Mouse (Mus musculus) kidney, postnatal 10 days (tissue): ENCODE data around the gene Gnai1.
"Not testable (repeated sequence)": the region's sequence is repeated elsewhere in the genome, so short reads cannot be mapped to it uniquely, and the experiment has no call there.

Experiments used
- DNase-seq: peaks from one replicate; pipeline ENCODE4 v3.0.0; 2021; ENCODE audit warnings: mixed read lengths

The Gnai1 gene

DNA sequence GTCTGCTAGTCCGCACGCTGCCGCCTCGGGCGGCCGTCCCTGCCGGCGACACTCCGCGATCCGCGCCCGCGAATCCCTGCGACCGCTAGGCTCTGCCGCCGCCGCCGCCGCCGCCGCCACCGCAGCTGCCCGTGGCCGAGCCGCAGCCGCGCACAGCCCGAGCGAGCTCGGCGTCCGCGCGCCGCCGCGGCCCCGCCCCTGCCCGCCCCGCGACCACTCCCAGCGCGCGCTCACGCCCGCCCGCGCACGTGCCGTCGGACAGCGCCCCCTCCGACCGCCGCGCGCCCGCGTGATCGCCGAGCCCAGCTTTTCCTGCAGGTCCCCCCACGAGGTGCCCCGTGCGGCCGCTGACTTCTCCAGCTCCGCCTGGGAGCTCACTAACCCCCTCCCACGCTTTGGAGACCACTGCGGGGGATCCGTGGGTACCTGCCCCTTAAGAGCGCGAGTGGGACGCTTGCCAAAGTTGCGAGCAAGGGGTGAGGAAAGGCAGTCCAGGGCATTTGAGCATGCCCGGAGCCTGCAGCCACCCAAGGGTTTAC lies at the start of gene Gnai1:
TSS of gene Gnai1 (minus strand) at position 75 of the 539 bp plus-strand sequence.
- peak; percentile 89 for DNase-seq

DNA sequence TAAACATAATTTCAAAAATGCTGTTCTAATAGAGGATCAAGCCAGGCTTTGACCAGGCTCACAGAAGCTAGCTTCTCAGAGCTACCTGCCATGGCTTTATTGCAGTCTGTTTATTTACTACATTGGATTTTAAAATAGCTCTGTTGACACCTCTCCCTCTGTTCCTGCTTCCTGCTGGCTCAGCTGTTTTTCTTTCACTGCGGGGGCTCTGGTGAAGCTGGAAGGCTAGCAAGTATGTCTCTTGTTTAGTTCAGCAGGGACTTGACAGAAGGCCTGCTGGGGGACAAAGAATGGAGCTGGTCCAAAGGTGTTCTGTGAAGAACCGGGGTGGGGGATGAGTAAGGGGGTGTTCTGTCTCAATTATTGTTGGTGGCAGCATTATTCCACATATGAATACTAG lies 7.7 kb upstream of the Gnai1 start:
- no peak for DNase-seq

DNA sequence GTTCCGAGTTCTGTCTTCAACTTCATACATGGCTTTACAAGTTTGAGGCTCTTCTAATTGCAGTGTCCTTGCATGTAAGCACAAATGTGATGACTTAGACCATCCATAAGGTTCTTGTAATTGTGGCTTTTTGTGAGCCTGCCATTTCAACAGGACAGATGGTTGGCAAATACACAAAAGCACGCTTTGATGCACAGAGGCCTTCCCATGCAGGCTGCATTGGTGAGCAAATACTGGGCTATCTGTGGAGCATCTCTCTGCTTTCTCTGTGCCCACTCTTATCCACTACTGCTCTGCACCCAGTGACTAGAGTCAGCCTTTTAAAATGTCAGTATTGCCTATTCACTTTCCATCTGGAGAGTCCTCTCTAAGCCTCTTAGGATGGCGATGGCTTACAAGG lies 5.3 kb upstream of the Gnai1 start:
- DNase-seq: no peak

DNA sequence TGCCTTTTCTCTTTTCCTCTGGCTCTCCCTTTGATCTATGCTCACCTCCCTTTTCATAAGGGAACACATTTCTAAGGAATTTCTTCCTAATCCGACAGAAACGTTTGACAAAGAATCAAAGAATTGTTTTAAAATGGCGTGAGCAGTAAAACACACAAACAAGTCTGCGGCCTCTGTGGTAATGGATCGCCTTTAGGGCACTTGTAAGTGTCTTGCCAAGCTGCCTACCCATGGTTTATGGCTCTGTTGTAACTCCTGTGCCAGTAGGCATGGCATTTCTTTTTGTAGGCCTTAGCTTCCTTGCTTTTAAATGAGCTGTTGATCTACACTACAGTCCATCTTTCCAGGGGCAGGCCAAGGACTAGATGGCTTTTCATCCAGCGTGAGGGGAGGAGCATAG lies 801 bp upstream of the Gnai1 start:
- DNase-seq: no peak

DNA sequence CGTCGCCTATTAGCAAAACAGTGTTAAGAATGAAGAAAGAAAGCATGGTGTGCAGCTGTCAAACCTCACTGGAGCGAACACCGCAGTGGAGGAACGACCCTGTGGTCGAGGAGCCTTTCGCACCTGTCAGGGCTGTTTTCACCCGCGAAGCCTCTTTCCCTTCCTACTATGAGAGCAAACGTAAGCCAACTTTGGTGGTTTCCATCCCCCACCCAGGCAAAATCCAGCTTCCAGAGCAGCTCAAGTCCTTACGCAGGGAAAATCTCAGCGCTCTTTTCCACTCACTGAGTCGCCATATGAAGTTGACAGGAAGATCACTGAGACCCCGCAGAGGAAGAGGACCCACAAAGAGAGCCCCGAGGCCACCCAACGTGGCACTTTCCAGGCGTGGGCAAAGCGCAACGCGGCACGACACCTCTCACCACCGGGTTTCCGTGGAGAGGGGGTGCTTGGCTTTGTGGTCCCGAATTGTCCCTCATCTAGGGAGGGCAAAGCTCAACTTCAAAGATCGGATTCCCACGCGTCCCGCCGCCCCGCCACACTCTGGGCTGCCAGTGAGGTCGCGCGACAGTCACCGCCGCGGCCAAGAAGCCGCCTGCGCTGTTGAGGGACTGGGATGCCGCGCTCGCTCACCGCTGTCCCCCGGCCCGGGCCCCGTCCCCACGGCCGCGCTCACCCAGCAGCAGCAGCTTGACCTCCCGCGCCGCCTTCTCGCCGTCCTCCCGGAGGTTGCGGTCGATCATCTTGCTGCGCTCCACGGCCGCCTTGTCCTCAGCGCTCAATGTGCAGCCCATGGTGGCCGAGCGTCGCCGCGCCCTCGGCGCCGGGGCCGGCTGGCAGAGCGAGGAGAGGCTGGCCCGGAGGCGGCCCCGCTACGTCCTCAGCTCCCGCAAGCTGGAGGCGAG lies 527 bp downstream of the Gnai1 start:
- DNase-seq: peak; percentile 64

DNA sequence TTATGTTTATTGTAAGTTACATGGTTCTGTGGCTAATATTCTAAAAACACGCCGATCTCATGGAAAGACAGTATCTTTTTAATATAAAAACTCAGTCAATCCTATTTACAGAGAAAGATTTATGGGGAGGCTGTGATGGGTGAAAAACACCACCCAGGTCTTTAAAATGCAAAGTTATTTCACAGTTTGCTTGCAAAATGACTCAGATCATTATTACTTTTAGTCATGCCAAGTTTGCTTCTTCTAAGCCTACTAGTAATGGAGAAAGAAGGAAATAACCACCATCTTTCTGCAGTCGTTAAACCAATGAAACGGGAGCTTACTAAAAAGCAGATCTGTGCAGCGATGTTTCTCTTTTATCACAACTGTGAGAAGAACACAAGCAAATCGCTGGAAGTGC lies 1.4 kb downstream of the Gnai1 start:
- no peak for DNase-seq

DNA sequence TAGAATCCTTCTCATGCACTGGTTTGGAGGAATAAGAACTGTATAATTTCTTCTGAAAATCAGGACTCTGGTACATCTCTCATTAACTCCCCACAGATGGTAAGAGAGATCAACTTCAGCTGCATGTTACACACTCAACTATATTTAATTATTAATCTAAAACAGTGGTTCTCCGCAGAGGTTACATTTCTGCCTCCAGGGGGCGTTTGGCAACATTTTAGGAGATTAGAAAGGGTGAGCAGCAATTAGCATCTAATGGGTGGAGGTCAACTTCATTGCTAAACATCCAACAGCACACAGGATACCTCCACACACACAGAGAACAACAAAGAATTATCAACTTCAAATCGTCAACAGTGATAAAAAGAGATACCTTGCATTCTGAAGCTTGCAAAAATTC lies 2.0 kb downstream of the Gnai1 start:
- DNase-seq: peak; percentile 82

DNA sequence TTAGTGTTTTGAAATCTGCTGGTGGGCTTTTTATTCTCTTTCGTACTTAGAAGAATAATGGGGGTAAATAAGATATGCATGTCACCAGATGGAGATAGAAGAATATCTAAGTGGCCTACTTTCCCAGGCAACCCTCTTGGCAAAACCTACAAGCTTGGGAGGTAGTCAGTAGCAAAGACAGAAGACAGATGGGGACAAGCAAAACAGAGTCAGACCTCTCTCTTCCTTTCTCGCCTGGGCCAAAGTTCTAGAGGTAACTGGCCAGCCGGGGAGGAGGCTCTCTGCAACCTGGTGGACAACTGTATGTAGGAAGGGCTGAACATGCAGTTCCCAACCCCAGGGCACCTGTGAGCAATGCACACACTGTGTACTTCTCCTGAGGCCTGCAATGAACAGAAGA lies 12.9 kb downstream of the Gnai1 start:
- DNase-seq: no peak

DNA sequence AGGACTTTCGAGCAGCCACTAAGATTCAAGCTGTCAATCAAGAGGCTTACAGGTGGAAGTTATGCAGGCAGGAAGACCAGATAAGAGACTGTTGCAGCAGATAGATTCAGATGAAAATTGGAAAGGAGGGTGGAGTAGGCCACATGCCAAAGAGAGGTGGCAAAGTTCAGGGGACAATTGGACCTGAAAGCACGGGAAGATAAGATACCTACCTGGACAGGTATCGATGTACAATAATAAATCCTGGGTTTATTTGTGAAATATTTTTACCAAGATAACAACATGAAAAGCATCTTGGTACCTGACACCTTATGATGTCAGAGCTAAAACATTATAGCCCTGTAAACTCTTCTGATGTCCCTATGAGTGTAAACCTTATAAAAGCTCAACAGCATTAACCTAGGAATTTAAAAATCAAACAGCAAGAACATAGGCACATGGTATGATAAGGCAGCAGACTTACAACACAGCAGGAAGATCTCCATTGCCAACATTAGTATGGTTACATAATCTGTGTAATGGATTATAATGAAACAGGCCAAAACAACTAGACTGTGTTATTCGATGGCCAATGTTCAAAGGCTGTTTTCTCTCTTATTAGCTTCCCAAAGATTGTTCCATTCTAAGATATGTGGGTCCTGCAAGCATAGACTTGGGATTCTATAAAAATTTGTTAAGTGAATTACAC lies 16.6 kb downstream of the Gnai1 start:
- DNase-seq: no peak

DNA sequence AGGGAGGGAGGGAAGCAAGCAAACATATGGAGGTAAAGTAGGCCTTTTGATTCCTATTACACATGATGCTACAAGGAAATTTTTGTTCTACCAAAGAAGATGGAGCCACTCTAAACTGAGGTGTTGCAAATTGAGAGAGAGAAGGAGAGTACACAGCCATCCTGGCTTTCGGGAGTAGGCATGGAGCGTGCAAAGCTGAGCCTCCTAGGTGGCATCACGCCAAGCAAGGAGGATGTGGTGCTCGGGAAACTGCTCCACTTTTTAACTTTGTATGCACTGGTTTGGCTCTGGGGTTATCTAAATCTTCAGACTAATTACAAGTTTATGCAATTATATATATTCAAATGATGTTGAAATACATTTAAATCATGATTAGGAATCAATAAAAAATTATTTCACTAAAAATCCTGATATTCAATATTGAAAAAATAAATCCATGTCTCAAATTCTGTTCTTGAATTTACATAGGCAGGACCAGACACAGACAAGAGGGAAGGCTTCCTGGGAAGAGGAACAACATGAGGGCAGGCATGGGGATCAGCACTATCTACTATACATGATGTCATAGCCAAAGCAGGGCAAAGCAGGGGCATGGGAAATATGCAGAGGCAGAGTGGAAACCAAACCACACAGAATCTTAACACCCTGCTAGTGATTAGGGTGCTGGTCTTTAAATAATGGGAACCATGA lies 17.2 kb downstream of the Gnai1 start:
- DNase-seq: no peak

DNA sequence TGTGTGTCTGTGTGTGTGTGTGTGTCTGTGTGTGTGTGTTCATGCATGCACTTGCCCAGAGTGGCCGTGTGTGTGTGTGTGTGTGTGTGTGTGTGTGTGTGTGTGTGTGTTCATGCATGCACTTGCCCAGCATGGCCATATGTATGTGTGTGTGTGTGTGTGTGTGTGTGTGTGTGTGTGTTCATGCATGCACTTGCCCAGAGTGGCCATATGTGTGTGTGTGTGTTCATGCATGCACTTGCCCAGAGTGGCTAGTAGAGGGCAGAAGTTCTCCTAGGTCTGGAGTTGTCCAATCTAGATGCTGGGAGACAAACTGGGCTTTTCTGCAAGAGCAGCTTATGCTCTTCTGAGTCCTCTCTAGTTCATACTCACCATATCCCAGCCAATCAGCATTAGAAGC lies 18.3 kb downstream of the Gnai1 start:
- DNase-seq: not testable (repeated sequence)

DNA sequence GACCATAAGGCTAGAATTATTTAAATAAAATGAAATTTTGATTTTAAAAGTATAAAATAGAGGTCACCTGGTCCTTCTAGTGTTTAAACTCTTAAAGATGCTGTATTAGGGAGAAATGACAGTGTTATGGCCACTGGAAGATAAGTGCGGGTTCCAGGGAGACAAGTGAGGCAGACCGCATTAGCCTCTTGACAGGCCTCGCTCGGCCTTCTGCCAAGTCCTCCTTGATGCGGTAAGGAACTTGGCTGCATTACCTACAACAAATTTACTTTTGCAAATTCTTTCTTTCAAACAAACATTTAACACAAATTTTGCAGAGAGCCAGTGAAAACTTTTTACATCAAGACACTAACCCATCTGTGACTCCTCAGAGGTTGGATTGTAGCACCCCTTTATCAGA lies 27.9 kb downstream of the Gnai1 start:
- no peak for DNase-seq

DNA sequence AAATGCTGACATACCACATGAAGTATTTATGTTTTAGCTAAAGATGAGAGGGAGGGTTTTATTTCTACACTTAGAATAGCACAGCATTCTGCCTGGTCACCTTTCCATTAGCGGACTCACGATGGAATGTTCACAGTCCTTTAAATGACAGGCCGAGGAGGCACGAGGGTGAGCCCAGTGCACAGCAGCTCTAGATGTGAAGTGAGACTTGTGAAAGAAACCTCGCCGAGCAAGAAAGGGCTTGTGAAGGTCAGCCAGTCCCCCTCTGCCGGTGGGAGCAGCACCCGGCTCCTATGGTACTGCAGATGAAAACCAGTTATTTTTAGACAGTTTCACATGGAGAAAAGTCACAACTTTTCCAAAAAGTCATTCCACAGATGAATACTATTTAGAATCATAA lies 29.4 kb downstream of the Gnai1 start:
- DNase-seq: no peak

DNA sequence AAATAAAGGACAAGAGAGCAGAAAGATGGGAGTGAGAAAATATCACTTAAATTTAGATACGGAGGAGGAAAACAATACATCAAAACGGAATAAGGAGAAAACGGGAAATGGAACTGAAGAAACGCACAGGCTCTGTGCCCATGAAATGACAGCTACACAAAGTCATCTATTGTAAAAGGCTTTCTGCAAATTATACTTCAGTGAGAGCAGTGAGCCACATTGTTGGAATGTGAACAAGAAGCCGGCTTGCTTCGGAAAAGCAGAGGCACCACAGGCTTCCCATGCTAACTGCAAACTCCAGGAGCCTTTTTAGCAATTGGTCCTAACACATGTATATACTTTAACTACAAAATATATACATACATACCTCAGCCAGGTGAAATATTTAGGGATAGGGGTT lies 34.0 kb downstream of the Gnai1 start:
- no peak for DNase-seq

DNA sequence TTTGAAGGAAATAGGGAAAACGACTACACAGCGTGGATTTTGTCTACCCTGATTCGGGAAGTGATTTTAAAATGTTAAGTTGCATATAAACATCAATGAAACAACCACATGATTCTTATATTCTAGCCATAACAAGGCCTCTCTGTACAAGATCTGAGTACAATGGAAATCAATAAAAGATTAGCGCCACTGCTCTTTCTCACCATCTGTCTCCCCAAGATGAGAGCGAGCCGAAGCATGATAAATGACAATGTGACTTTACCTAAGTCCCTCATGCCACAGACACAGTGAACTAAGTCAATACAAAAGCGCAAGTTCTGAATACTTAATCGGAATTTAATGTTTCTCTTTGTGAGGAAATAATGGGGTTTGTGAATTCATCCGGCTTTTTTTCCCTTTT lies 36.6 kb downstream of the Gnai1 start:
- DNase-seq: no peak

DNA sequence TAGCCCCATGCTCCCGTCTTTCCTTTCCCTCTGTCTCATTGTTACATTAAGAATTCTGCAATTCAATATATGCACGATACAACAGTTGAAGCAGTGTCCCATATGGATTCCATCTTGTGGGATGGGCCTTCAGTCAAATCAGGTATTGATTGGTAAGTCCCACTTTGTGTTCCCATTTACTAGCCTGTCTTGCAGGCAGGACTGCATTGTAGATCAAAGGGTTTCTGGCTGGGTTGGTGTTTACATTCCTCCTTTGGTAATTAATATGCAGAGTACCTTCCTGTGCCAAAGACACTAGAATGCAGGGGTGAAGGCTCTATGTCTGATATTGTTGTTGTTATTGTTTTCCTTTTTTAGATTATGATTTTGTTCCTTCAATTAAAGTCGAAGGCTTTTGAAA lies 38.5 kb downstream of the Gnai1 start:
- DNase-seq: no peak

DNA sequence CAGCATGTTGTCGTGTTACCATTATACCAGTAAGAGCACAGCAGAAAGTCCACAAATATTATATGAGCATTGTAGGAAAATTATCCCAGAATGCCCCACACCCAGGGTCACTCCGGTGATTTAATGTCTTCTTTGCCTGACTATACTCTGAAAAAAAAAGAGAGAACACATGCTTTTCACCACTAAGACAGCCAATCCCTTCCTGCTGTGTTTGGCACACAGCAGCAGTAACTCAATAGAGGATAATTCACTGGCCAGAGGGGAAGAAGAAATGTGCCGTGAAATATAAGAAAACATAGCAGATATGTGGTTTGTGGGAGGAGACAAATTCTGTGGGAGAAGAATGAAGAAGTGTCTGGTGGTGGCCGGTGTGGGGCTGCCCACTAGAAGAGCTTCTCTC lies 41.3 kb downstream of the Gnai1 start:
- no peak for DNase-seq

DNA sequence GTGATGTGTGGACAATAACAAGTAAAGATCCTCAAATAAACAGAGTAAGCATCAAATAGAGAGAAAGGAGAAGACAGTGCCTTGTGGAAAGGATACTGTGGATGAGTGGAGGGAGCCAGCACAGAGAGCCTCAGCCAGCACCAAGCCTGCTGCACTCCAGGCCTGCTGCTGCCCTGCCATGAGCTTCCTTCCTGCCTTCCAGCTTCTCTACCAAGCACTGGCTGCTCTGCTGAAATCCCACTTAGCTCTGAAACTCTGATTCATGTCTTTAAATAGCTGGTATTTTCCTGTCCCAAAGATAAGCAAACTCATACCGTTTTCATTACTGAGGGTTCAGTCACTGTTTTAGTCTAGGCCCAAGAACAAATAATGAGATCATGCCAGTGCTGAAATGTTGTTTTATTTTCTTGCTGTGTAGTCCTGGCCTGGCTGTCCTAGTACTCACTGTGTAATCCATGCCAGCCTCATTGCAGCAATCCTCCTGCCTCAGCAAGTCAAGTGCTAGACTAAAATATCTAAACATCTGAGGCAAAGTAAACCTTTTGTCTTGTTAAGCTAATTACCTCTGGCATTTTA lies 52.8 kb downstream of the Gnai1 start:
- DNase-seq: no peak

DNA sequence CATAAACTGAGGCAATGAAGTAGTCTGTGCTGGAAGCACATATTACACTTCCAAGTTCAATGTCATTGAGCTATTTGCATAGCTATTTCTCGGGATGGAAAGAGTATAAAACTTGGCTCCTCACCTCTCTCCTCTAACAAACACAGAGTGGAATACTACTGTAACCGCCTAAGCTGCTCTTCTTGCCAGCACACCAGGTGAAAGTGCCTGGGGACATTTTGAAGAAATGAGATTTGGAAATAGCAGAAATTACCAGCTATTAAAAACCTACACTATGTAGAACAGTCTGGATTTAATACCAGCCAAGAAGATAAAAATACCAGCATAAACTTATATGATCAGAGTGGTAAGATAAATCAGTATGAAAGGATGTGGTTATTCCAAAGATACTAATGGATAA lies 63.6 kb downstream of the Gnai1 start:
- no peak for DNase-seq

DNA sequence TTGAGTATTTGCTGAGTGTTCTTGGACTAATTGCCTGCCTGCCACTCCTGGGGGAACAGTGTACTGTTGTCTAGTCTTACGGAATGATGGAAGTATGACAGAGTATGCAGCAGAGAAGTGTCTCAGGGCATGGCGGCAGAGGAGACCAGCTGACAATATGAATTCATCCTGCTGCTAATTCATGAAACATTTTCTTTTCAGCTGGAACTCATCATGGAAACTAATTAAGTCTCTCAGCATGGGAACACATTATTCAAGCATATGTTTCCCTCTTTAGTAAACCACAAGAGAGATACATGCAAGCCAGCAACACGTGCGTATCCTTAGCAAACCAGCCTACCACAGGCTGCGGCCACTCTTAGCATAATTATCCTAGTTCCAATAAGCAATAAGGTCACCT lies 67.4 kb downstream of the Gnai1 start:
- no peak for DNase-seq

DNA sequence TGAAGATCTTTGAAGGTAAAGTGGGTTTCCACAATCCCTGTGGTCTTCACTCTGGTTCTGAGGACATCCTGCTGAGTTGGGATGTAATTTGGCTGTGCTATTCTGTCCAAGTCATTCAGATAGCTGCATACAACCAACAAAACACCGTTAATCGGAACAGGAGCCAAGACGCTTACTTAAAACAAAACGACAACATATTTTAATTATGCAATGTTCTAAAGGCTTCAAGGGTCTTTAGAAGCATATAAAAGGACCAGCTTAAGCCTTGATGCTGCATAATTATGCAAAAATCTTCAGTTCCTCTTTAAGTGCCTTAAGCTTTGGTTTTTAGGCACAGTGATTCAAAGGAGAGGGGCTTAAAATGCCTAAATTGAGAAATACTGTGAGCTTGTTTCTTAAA lies 70.6 kb downstream of the Gnai1 start:
- no peak for DNase-seq

DNA sequence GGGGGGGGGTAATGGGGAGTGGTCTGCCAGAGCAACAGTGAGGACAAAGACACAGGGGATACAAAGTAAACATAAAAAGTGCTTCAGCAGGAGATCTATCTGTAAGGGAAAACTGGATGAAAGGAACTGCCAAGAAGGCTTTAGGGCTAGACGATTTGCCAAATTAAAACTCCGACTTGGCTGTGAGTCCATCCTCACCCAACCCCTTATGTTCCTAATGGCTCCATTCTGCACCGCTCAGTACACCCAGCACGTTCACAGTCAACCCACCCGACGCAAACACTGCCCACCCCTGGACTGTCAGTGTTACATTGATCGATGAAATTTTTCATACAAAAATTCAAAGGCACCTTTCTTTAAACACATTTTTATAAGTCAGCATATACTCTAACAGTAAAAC lies 71.5 kb downstream of the Gnai1 start:
- no peak for DNase-seq

DNA sequence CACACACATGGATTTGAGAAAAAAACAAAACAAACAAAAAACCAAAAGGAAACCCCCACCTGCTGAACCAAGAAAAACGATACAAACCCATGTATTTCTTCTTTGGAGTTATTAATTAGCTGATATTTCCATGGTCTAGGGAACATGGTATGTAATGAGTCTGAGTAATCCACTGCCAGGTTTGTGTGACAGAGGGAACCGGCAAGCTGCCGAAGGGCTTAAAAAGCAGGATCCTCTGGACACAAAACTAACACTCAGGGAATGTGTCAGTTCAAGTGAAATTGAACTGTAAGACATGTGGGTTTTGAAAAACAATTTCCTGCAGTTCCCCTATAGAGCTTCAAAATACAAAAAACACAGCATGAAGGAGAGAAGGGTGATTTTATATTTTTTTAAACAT lies 72.1 kb downstream of the Gnai1 start:
- no peak for DNase-seq
